Mouse (Mus musculus): Measurements from ENCODE around the gene Nlrp5. TPM values are rescaled to one million over a fixed set of nuclear protein-coding genes. Genes with fewer than 3 reads are reported as not detected.
"Not testable (repeated sequence)": the region's sequence is repeated elsewhere in the genome, so short reads cannot be mapped to it uniquely, and the experiment has no call there.

Gene Nlrp5
- polyA plus RNA-seq (2016; fragmentation: Nextera tagmentation; extraction: Ambion mirVana) = not detected in 2 replicates

DNA sequence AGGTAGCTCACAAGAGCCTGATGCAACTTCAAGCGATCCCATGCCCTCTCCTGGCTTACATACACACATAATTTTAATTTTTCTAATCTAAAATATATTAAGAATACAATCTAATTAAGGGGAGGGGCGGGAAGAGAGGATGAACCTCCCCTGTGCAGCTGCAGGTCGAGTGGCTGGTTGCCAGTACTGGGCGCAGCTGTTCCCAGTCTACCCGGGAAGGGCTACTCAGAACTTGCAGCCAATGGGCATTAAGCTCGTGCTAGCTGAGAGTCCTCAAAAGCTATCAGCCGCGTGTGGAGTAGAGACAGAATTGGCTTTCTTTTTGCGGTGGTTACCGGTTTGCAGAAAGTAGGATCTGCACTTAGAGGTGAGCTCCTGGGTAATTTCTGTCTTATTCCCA is at the start of gene Nlrp5:
TSS of gene Nlrp5 (plus strand) at position 301 of the 400 bp plus-strand sequence.
- ATAC-seq = no peak
- H3K36me3 ChIP-seq = no peaks in the 10 kb centered on the region
- H3K9me3 ChIP-seq (replicated peaks) = peaks cover 23% of the 10 kb centered on the region; the same call in 1 of the 2 replicates
- H3K9ac ChIP-seq = no peak within 1 kb of the TSS
- no peak within 1 kb of the TSS for H3K4me3 ChIP-seq
- 60% methylated on average over 10 of the region's 10 CpGs for WGBS (ENCODE audit: insufficient replicate concordance)
- H3K4me2 ChIP-seq = no peak within 1 kb of the TSS
- no peak within 1 kb of the TSS for H3K27ac ChIP-seq
- H3K4me1 ChIP-seq = no peaks in the 10 kb centered on the region
- no peaks in the 10 kb centered on the region for H3K27me3 ChIP-seq (replicated peaks)

DNA sequence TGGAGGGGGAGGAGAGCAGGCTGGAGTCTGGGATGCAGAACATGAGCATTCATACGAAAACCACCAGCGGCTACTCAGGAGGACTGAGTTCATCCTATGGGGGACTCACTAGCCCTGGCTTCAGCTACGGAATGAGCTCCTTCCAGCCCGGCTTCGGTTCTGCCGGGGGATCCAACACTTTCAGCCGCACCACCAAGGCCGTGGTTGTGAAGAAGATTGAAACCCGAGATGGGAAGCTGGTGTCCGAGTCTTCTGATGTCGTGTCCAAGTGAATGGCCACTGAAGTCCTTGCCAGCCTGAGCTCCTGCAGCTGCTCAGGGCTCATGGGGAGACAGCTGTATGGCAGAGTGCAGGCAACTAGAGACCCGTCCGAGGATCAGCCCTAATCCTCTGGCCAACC is 27.4 kb upstream of the Nlrp5 start:
- not testable (repeated sequence) for H3K36me3 ChIP-seq; H3K9ac ChIP-seq; H3K4me1 ChIP-seq; H3K27me3 ChIP-seq (replicated peaks); H3K27ac ChIP-seq; ATAC-seq; H3K4me2 ChIP-seq; H3K9me3 ChIP-seq (replicated peaks); H3K4me3 ChIP-seq
- WGBS (ENCODE audit: insufficient replicate concordance) = 80% methylated on average over 13 of the region's 13 CpGs

DNA sequence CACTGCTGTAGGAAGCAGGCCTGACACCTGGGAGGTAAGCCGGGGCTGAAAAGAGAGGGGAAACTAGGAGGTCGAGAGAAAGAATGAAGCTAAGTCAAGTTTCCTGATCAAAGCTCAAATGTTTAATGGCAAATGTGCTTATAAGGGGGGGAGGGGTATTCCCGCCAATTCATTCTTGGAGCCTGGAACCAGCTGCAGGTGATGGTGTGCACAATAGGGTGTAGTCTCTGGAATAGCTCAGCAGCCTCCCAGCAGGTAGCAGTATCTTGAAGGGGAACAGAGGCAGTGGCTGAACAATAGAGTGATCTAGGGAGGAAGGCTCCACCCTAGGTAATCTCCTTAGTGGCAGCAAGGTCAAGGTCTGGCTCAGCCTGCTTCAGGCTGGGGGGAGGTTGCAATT is 84.5 kb downstream of the Nlrp5 start:
- not testable (repeated sequence) for H3K9ac ChIP-seq; H3K27me3 ChIP-seq (replicated peaks); ATAC-seq; H3K36me3 ChIP-seq; H3K27ac ChIP-seq; H3K4me1 ChIP-seq; H3K4me2 ChIP-seq; H3K4me3 ChIP-seq
- 0 out of 2 replicates have a peak, but pooled peaks cover 13% of the 10 kb centered on the region for H3K9me3 ChIP-seq (replicated peaks)
- WGBS (ENCODE audit: insufficient replicate concordance) = 49% methylated on average over 3 of the region's 3 CpGs

DNA sequence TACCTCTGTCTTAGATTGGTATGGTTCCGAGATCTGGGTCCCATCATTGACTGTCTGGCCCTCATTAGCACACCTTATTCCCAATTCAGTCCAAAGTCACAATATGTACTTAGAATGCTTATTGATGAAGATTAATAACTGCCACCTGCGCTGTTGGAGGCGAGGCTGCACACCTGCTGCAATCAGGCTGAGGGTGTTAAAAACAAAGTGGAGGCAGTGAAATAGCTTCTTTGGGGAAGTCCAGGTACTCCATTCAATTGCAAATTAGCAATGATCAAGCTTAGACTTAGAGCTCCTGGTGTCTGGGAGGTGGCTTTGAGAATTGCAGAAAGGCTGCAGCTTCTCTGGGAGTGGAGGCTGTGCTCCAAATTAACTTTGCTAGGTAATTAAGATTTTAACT is 85.1 kb downstream of the Nlrp5 start:
- H3K27me3 ChIP-seq (replicated peaks); H3K27ac ChIP-seq; ATAC-seq; H3K4me2 ChIP-seq; H3K9ac ChIP-seq; H3K4me3 ChIP-seq; H3K4me1 ChIP-seq; H3K36me3 ChIP-seq: not testable (repeated sequence)
- 50% methylated on average over 3 of the region's 3 CpGs for WGBS (ENCODE audit: insufficient replicate concordance)
- 0 out of 2 replicates have a peak, but pooled peaks cover 12% of the 10 kb centered on the region for H3K9me3 ChIP-seq (replicated peaks)

DNA sequence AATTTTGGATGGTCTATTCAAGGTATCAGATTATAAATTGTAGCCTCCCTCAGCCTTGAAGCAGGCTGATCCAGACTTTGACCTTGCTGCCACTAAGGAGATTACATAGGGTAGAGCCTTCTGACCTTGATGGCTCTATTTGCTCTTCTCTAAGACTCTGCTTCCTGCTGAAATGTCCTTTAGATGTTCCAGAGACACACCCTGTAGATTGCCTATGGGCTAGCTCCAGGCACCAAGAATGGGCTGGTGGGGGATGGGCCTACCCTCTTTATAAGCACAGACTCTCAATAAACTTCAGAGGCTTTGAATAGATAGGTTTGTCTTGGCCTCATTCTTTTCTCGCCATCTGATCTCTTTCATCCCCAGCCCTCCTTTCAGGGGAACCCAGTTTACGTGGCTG is 87.2 kb downstream of the Nlrp5 start:
- WGBS (ENCODE audit: insufficient replicate concordance) = 42% methylated on average over 2 of the region's 2 CpGs
- H3K4me1 ChIP-seq; H3K27me3 ChIP-seq (replicated peaks); H3K4me3 ChIP-seq; H3K9ac ChIP-seq; H3K27ac ChIP-seq; H3K4me2 ChIP-seq; ATAC-seq; H3K36me3 ChIP-seq: not testable (repeated sequence)
- 0 out of 2 replicates have a peak, but pooled peaks cover 10% of the 10 kb centered on the region for H3K9me3 ChIP-seq (replicated peaks)

Small RNAs within 50 kb of the gene (microRNA-seq; reads per million reads assigned to microRNA genes)
- not detected for gene Gm25196

Other genes starting within 250 kb of the Nlrp5 start
- gene Gm10662, start 241.4 kb upstream of the Nlrp5 start, polyA plus RNA-seq (2016; fragmentation: Nextera tagmentation; extraction: Ambion mirVana) = not detected in 2 replicates
- gene Vmn1r165, start 168.6 kb upstream of the Nlrp5 start, polyA plus RNA-seq (2016; fragmentation: Nextera tagmentation; extraction: Ambion mirVana) = not detected in 2 replicates
- gene Vmn1r166, start 134.2 kb upstream of the Nlrp5 start, polyA plus RNA-seq (2016; fragmentation: Nextera tagmentation; extraction: Ambion mirVana) = not detected in 2 replicates
- gene Gm6902, start 107.0 kb upstream of the Nlrp5 start, polyA plus RNA-seq (2016; fragmentation: Nextera tagmentation; extraction: Ambion mirVana) = not detected in 2 replicates
- not detected in 2 replicates for gene Nlrp4e, start 84.7 kb upstream of the Nlrp5 start, polyA plus RNA-seq (2016; fragmentation: Nextera tagmentation; extraction: Ambion mirVana)
- not detected in 2 replicates for gene Vmn1r167, start 121.3 kb downstream of the Nlrp5 start, polyA plus RNA-seq (2016; fragmentation: Nextera tagmentation; extraction: Ambion mirVana)
- not detected in 2 replicates for gene Vmn1r168, start 153.8 kb downstream of the Nlrp5 start, polyA plus RNA-seq (2016; fragmentation: Nextera tagmentation; extraction: Ambion mirVana)
- gene Vmn1r169, start 189.6 kb downstream of the Nlrp5 start, polyA plus RNA-seq (2016; fragmentation: Nextera tagmentation; extraction: Ambion mirVana) = not detected in 2 replicates
- not detected in 2 replicates for gene Vmn1r170, start 220.3 kb downstream of the Nlrp5 start, polyA plus RNA-seq (2016; fragmentation: Nextera tagmentation; extraction: Ambion mirVana)
- not detected in 2 replicates for gene Vmn1r171, start 244.8 kb downstream of the Nlrp5 start, polyA plus RNA-seq (2016; fragmentation: Nextera tagmentation; extraction: Ambion mirVana)

Data from liver, embryonic 12.5 days (tissue).